In the genomic region with DNA sequence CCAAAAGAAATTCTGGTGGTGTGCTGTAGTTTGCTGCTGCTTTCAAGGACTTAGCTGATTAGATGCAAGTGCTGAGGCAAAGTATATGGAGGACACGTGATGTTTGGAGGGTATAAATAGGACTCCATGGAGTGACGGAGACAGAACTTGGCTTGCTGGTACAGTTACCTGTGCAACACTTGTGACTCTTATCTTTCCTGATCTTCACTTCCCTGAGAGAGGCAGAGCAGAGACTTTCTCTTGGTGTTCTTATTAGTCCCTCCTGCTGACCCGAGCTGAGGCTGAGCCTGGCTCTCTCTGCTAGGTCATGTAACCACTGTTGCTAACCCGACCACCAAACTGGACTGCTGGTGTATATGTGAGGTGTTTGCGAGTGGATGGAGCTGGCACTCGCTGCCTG, we compare ENCODE assay signal across 23 mouse cellular contexts. TPM values are rescaled to one million over a fixed set of nuclear protein-coding genes. Genes with fewer than 3 reads are reported as not detected.
"Had no signal": no experiment of that assay in that cellular context is flagged by ENCODE, and none has a peak within 500 bp of the region (broad histone marks: within the 10 kb centered on the region; RNA-seq: fewer than 3 reads in every experiment).

No protein-coding gene starts in this region.

- H3K4me3 ChIP-seq: lung, embryonic 15.5 days; megakaryocyte, embryonic 14.5 days; midbrain, embryonic 12.5 days; neural tube, embryonic 12.5 days; stomach, embryonic 15.5 days had no signal

- H3K27ac ChIP-seq: lung, embryonic 15.5 days; macrophage; midbrain, embryonic 12.5 days; neural tube, embryonic 12.5 days; stomach, embryonic 15.5 days; stomach, postnatal 0 days had no signal

- H3K4me2 ChIP-seq: lung, embryonic 15.5 days; midbrain, embryonic 12.5 days; neural tube, embryonic 12.5 days; stomach, embryonic 15.5 days had no signal

- H3K27me3 ChIP-seq: lung, embryonic 15.5 days; megakaryocyte, embryonic 14.5 days; midbrain, embryonic 12.5 days; neural tube, embryonic 12.5 days; stomach, embryonic 15.5 days had no signal

- H3K9ac ChIP-seq: lung, embryonic 15.5 days; midbrain, embryonic 12.5 days; neural tube, embryonic 12.5 days; stomach, embryonic 15.5 days had no signal

- H3K4me1 ChIP-seq: midbrain, embryonic 12.5 days; neural tube, embryonic 12.5 days had no signal

- ATAC-seq: lung, postnatal 0 days had no signal

- H3K36me3 ChIP-seq: midbrain, embryonic 12.5 days; neural tube, embryonic 12.5 days; stomach, embryonic 15.5 days had no signal

- DNase-seq: lung, adult 2 months; lung, postnatal 14 days; lung, postnatal 36 days; midbrain, embryonic 14.5 days; right cerebral cortex, postnatal 14 days; thymus, adult 2 months; thymus, postnatal 25 days had no signal

- H3K9me3 ChIP-seq: lung, embryonic 15.5 days; megakaryocyte, embryonic 14.5 days; midbrain, embryonic 12.5 days; neural tube, embryonic 12.5 days; stomach, embryonic 15.5 days had no signal

RNA-seq across cellular contexts. Expression of a gene that starts 12.5 kb away (rescaled TPM):
- total RNA-seq: megakaryocyte progenitor cell, adult 5-6 weeks; midbrain, postnatal 0 days; monocyte, adult 5-6 weeks; neutrophil, adult 5-6 weeks had no signal
- polyA plus RNA-seq: liver, embryonic 16.5 days; lung, adult 2 months; lung, embryonic 15.5 days; lung, postnatal 0 days; macrophage; midbrain, embryonic 12.5 days; midbrain, embryonic 14.5 days; midbrain, postnatal 0 days; neural tube, embryonic 12.5 days; neural tube, embryonic 14.5 days; spleen, adult 2 months; stomach, embryonic 15.5 days; stomach, postnatal 0 days; thymus, adult 2 months; urinary bladder, adult 2 months had no signal

RNA-seq across cellular contexts. Expression of a gene that starts 41.9 kb away (rescaled TPM):
- total RNA-seq: megakaryocyte progenitor cell, adult 5-6 weeks; midbrain, postnatal 0 days; monocyte, adult 5-6 weeks; neutrophil, adult 5-6 weeks had no signal
- polyA plus RNA-seq: liver, embryonic 16.5 days; lung, adult 2 months; lung, embryonic 15.5 days; lung, postnatal 0 days; macrophage; midbrain, embryonic 12.5 days; midbrain, embryonic 14.5 days; midbrain, postnatal 0 days; neural tube, embryonic 12.5 days; neural tube, embryonic 14.5 days; spleen, adult 2 months; stomach, embryonic 15.5 days; stomach, postnatal 0 days; thymus, adult 2 months; urinary bladder, adult 2 months had no signal
